ENCODE assay signal across 13 mouse cellular contexts in genomic region chr14:123138743-123139705, GRCm38 (mm10).
DNase-seq lines count a peak whose midpoint lies in the region; ATAC-seq and TF ChIP-seq lines count a peak whose summit lies in the region.
"Had no signal": no experiment of that assay in that cellular context is flagged by ENCODE, and none has a peak within 500 bp of the region (broad histone marks: within the 10 kb centered on the region; RNA-seq: fewer than 3 reads in every experiment).

No protein-coding gene starts in this region.

- POLR2A ChIA-PET in Patski (lab: Charles Lee): no interaction called here

- no peaks in the 10 kb centered on the region for H3K36me3 ChIP-seq in hindbrain, embryonic 14.5 days (replicated peaks; ENCODE audit: control insufficient read depth, insufficient read depth)
- no peaks in the 10 kb centered on the region for H3K36me3 ChIP-seq in midbrain, embryonic 13.5 days
- H3K36me3 ChIP-seq: limb, embryonic 10.5 days; stomach, embryonic 15.5 days had no signal

- CTCF ChIA-PET in Patski (lab: Charles Lee): no interaction called here

- intact Hi-C loops in heart, postnatal 36 days (cut with DNase I): no loop called here

- peak; percentile 90 for DNase-seq in Muller cell, postnatal 12 days (ENCODE audit: inconsistent ontology term)
- no peak for DNase-seq in Patski (ENCODE audit: low read depth, low spot score)
- peak; percentile 49 for DNase-seq in hindbrain, embryonic 14.5 days (ENCODE audit: low spot score)
- DNase-seq in heart, postnatal 36 days: no peak
- no peak for DNase-seq in spleen, postnatal 36 days (ENCODE audit: low spot score in 2 of 2)
- DNase-seq in adrenal gland, postnatal 4 days (ENCODE audit: low spot score in 2 of 2): no peak
- DNase-seq: kidney, adult 8-10 months; lung, adult 2 months; right cerebral cortex, adult 18-20 months had no signal

- peak overlapping the region; percentile 33; the same call in 1 of the 2 replicates for H3K27ac ChIP-seq in hindbrain, embryonic 14.5 days
- H3K27ac ChIP-seq in midbrain, embryonic 13.5 days: no peak overlapping the region
- H3K27ac ChIP-seq: limb, embryonic 10.5 days; stomach, embryonic 15.5 days had no signal

- no peak for TF ChIP-seq CTCF in Patski (IDR thresholded peaks at IDR 0.05)

- H3K9ac ChIP-seq in hindbrain, embryonic 14.5 days: no peak overlapping the region
- H3K9ac ChIP-seq in midbrain, embryonic 13.5 days (replicated peaks): no peak overlapping the region
- H3K9ac ChIP-seq: stomach, embryonic 15.5 days had no signal

- H3K4me2 ChIP-seq in hindbrain, embryonic 14.5 days (replicated peaks): no peak overlapping the region
- H3K4me2 ChIP-seq in midbrain, embryonic 13.5 days (replicated peaks): no peak overlapping the region
- H3K4me2 ChIP-seq: stomach, embryonic 15.5 days had no signal

- H3K4me3 ChIP-seq in hindbrain, embryonic 14.5 days (replicated peaks; ENCODE audit: low read length): no peak overlapping the region
- no peak overlapping the region for H3K4me3 ChIP-seq in midbrain, embryonic 13.5 days (replicated peaks)
- H3K4me3 ChIP-seq: erythroblast, embryonic 14.5 days; limb, embryonic 10.5 days; stomach, embryonic 15.5 days had no signal

- ATAC-seq in Patski: peak; percentile 35
- ATAC-seq in hindbrain, embryonic 14.5 days (ENCODE audit: low FRiP score): peak; percentile 91
- ATAC-seq in midbrain, embryonic 13.5 days: peak; percentile 91

- peaks cover 3% of the 10 kb centered on the region for H3K27me3 ChIP-seq in Patski
- H3K27me3 ChIP-seq in hindbrain, embryonic 14.5 days (ENCODE audit: control insufficient read depth, insufficient read depth, low read length): no peaks in the 10 kb centered on the region
- no peaks in the 10 kb centered on the region for H3K27me3 ChIP-seq in midbrain, embryonic 13.5 days
- H3K27me3 ChIP-seq: stomach, embryonic 15.5 days had no signal

- H3K9me3 ChIP-seq in hindbrain, embryonic 14.5 days (ENCODE audit: control insufficient read depth, low read length): no peaks in the 10 kb centered on the region
- no peaks in the 10 kb centered on the region for H3K9me3 ChIP-seq in midbrain, embryonic 13.5 days
- H3K9me3 ChIP-seq: limb, embryonic 10.5 days; stomach, embryonic 15.5 days had no signal

- in situ Hi-C loops in Patski (cut with MboI; ENCODE audit: low pct_unique_long_range_greater_than_20kb): no loop called here

- WGBS in hindbrain, embryonic 14.5 days: 38% methylated on average over 6 of the region's 6 CpGs
- 55% methylated on average over 6 of the region's 6 CpGs for WGBS in midbrain, embryonic 13.5 days

- H3K4me1 ChIP-seq in hindbrain, embryonic 14.5 days (replicated peaks; ENCODE audit: control insufficient read depth, insufficient read depth, low read length): 0 out of 2 replicates have a peak, but pooled peaks cover 4% of the 10 kb centered on the region
- H3K4me1 ChIP-seq in midbrain, embryonic 13.5 days (replicated peaks): peaks cover 9% of the 10 kb centered on the region; the same call in 1 of the 2 replicates
- H3K4me1 ChIP-seq: limb, embryonic 10.5 days; stomach, embryonic 15.5 days had no signal

Comparison
In these comparisons a context has a peak if more than half of its experiments do, and no peak if none do; other contexts are left out.
1. DNase-seq: peak in Muller cell, postnatal 12 days (single experiment) and hindbrain, embryonic 14.5 days (single experiment); none in Patski (single experiment), heart, postnatal 36 days (0 of 2), spleen, postnatal 36 days (0 of 2) and adrenal gland, postnatal 4 days (0 of 2).
2. ATAC-seq: peak in every context shown above with its lines; median percentile 91 in hindbrain, embryonic 14.5 days; 91 in midbrain, embryonic 13.5 days; 35 in Patski.